Mouse (Mus musculus) cerebellum, postnatal 14 days (tissue): ENCODE data around the gene Ccdc66.

ENCODE experiments used
- DNase-seq, 2 experiments: peaks; one replicate each; pipeline ENCODE4 v3.0.0; 2021; ENCODE audit warnings: mixed read lengths in 2 of 2

Gene Ccdc66

DNA sequence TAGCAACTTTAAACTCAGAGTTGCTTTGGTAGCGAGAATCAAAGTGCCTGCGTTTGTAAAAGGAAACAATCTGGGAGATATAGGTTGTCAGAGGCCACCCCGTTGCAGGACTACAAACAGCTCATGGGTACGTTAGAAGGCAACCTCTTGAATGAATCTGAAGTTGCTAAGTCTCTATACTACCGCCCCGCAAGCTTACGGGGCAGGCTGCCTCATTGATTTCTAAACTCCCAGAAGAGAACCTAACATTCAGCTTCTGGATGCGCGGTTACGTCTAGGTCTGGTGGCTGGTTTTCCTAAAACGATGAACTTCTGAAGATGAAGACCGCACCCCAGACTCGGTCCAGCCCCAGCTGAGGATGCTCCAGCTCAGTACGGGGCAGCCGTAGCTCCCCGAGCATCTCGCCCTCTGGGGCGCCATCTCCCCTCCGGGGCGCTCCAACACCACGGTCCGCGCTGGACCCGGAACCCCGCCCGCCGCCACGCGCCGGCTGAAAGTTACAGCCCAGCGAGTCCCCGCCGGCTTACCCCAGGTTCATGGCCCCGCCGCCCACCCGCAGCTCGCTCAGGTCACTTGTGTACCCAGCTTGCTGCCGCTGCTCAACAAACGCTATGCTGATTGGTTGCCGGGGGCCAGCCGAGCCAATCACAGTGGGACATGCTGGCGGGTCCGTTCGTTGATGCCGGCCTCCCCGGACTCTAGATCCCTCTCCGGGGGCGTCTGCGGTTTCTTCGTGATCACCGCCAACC, at the start of gene Ccdc66:
TSS of gene Ccdc66 (minus strand) at position 567 of the 750 bp plus-strand sequence.
- peak; percentile 99 to 100 for DNase-seq

- DNase-seq: no peak
Observed at GRCm38 (mm10) chr14:27543838-27544426, 35.7 kb upstream of the Ccdc66 start.

DNA sequence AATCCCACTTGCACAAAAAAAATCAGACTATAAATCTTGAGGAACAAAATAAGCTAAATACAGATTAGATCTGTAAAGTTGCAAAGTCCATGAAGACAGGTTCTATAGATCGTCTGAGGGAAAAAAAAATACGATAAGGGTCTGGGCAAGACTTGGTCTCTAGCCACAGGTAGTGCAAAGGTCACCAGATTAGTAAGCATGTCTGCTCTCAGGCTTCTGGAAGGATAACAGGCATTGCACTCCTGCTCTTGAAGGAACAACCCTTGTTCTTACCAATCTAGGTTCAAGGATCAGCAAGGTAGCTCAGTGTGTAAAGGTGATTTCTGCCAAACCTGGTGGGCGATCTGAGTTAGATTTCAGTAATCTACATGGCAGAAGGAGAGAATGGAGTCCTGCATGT, 28.2 kb upstream of the Ccdc66 start:
- DNase-seq: no peak

GRCm38 (mm10) chr14:27524541-27524940, 16.3 kb upstream of the Ccdc66 start:
- no peak for DNase-seq

GRCm38 (mm10) chr14:27508644-27509301, 513 bp upstream of the Ccdc66 start:
- peak in 1 of 2 experiments; percentile 7 for DNase-seq

DNA sequence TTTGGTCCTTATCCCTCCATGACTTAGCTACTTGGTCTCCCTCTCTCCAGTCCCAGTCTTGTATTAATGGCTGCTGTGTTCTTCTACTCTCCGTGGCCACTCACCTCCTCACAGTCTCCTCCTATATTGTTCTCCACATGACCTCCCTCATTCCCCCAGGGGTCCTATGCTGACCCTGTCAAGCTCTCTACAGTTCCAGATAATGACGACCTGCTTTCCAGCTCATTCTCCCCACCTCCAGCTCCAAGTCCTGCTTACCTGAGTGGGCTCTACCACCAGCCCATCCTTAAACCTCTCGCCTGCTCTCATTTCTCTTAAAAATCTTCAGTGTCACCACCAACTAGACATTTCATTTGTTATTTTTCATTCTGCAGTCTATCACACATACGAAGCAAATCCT, 7.2 kb downstream of the Ccdc66 start:
- no peak for DNase-seq

GRCm38 (mm10) chr14:27493516-27493915, 14.7 kb downstream of the Ccdc66 start:
- DNase-seq: peak in 1 of 2 experiments; percentile 25

DNA sequence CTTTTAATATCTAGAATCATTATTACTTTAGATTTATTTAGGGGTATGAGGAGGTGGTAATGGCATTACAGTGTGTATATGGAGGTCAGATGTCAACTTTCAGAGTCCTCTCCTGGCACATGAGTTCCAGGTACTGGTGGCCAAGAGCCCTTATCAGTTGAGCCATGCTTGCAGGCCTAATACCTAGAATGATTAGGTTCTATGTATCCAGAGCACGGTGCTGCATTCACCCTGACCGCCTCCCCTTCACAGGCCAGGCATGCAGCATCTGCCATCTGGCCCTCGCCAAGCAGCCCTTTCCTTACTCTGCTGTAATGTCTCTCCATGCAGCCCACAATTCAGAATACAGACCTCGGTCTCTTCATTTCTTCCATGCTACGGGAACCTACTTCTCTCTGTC, 16.9 kb downstream of the Ccdc66 start:
- no peak for DNase-seq

DNA sequence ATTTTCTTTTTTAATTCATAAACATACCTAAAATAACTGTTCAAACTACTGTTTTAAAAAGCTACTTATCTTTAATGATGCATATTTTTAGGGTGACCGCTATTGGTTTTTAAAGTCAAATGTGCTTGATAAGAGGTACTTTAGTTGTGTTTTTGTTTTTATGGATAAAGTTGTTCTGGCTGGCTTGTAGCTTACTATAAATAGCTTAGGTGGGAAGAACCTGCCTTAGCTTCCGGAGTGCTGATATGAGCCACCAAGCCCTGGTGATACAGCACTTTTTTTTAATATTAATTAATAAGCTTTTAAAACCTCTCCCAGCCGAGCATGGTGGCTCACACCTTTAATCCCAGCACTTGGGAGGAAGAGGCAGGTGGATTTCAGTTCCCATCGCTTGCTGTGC, 61.3 kb downstream of the Ccdc66 start:
- DNase-seq: no peak

DNA sequence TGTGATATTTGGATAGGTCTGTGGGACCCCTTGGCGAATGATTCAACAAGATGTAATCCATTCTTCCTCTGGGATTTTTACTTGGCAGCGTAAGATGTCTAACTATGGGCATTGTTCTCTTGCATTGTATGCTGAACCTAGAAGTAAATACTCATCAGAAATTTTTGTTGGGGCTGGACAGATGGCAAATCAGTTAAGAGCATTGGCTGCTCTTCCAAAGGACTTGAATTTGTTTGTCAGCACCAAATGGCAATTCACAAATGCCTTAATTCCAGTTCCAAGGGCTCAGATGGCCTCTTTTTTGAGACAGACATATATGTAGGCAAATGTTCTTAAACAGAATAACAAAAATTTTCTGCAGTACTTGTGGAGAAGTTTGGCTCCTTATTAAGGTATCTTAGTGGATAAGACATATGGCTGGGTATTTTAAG, 63.4 kb downstream of the Ccdc66 start:
- peak in 1 of 2 experiments; percentile 6 for DNase-seq

DNA sequence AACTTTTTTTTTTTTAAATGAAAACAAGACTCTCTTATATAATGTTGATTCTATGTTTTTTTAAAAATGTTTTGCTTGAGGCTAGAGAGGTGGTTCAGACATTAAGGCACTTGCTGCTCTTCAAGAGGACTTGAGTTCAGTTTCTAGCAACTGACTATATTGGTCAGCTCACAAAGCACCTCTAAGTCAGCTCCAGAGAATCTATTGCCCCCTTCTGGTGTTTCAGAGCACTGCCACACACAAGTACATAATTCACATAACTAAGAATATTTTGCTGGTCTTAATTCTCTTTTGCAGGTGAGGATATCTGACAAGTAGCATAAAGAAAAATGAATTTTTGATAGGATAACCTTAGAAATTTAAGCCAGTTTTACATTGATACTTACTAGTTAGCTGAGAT, 67.3 kb downstream of the Ccdc66 start:
- peak; percentile 23 to 26 for DNase-seq

DNA sequence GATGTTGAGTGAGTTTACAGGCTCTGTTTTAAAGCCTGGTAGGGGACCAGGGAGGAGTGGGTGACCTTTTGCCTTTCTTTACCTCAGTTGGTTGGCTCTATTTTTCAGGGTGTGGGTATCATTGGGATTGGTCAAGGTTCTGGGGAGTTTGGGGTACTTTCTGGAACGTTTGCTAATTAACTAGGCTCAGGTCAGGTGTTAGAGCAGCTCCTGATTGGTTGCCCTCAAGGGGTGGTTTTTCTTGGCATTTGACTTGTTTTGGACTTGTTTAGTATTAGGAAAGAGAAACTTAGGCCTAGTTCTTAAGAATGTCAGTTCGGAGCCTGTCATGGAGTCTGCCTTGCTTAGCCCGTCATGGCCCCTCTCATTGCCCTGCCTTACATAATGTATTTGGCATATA, 71.4 kb downstream of the Ccdc66 start:
- no peak for DNase-seq

GRCm38 (mm10) chr14:27436116-27436515, 72.1 kb downstream of the Ccdc66 start:
- DNase-seq: no peak

- DNase-seq: no peak
Observed at GRCm38 (mm10) chr14:27432064-27432463, 76.2 kb downstream of the Ccdc66 start.
